In genomic region chr10:61697028-61697427, GRCm38 (mm10) we compare ENCODE assay signal across 8 mouse cellular contexts. TPM values are rescaled to one million over a fixed set of nuclear protein-coding genes. Genes with fewer than 3 reads are reported as not detected.
DNase-seq lines count a peak whose midpoint lies in the region; ATAC-seq and TF ChIP-seq lines count a peak whose summit lies in the region.

No protein-coding gene starts in this region.

- peak overlapping the region; percentile 100 for H3K4me2 ChIP-seq in heart, embryonic 14.5 days (ENCODE audit: low read length)
- peak overlapping the region; percentile 99 for H3K4me2 ChIP-seq in forebrain, embryonic 12.5 days
- peak overlapping the region; percentile 100 for H3K4me2 ChIP-seq in kidney, postnatal 0 days (ENCODE audit: low read length)
- peak overlapping the region; percentile 100 for H3K4me2 ChIP-seq in neural tube, embryonic 12.5 days (replicated peaks)

- peak overlapping the region; percentile 79 to 98; a peak in 3 of 4 replicates for H3K4me3 ChIP-seq in heart, embryonic 14.5 days (ENCODE audit: control insufficient read depth in 1 of 2, insufficient read depth in 1 of 2, low read depth in 1 of 2, low read length in 2 of 2)
- H3K4me3 ChIP-seq in forebrain, embryonic 12.5 days (replicated peaks) = peak overlapping the region; percentile 92
- no peak overlapping the region for H3K4me3 ChIP-seq in kidney, postnatal 0 days (replicated peaks; ENCODE audit: low read depth, low read length)
- peak overlapping the region; percentile 73; the same call in 1 of the 2 replicates for H3K4me3 ChIP-seq in neural tube, embryonic 12.5 days

- H3K4me1 ChIP-seq in heart, embryonic 14.5 days (ENCODE audit: control insufficient read depth in 2 of 2, insufficient read depth in 2 of 2, low read length in 2 of 2) = peaks cover 0 to 14% of the 10 kb centered on the region in 2 experiments; a peak in 3 of 4 replicates
- peaks cover 23% of the 10 kb centered on the region for H3K4me1 ChIP-seq in forebrain, embryonic 12.5 days
- H3K4me1 ChIP-seq in kidney, postnatal 0 days (replicated peaks; ENCODE audit: insufficient read depth, low read length) = peaks cover 12% of the 10 kb centered on the region
- H3K4me1 ChIP-seq in neural tube, embryonic 12.5 days = peaks cover 17% of the 10 kb centered on the region

- H3K36me3 ChIP-seq in heart, embryonic 14.5 days (ENCODE audit: control insufficient read depth, insufficient read depth, low read length) = peaks cover 36% of the 10 kb centered on the region
- peaks cover 31% of the 10 kb centered on the region for H3K36me3 ChIP-seq in forebrain, embryonic 12.5 days (replicated peaks)
- peaks cover 24% of the 10 kb centered on the region; the same call in 1 of the 2 replicates for H3K36me3 ChIP-seq in kidney, postnatal 0 days (ENCODE audit: insufficient read depth, low read length)
- H3K36me3 ChIP-seq in neural tube, embryonic 12.5 days = peaks cover 30% of the 10 kb centered on the region

- WGBS in heart, embryonic 14.5 days = 68% methylated on average over 2 of the region's 2 CpGs
- WGBS in forebrain, embryonic 12.5 days = 91% methylated on average over 2 of the region's 2 CpGs
- 78% methylated on average over 2 of the region's 2 CpGs for WGBS in kidney, postnatal 0 days
- WGBS in neural tube, embryonic 12.5 days = 86% methylated on average over 2 of the region's 2 CpGs

- no peak overlapping the region for H3K27ac ChIP-seq in heart, embryonic 14.5 days (replicated peaks in 1 of 2; ENCODE audit: control insufficient read depth in 1 of 2, insufficient read depth in 1 of 2, low read depth in 2 of 2, low read length in 2 of 2)
- no peak overlapping the region for H3K27ac ChIP-seq in forebrain, embryonic 12.5 days
- H3K27ac ChIP-seq in kidney, postnatal 0 days = peak overlapping the region; percentile 57; the same call in 1 of the 2 replicates
- H3K27ac ChIP-seq in neural tube, embryonic 12.5 days = no peak overlapping the region

- H3K27me3 ChIP-seq in heart, embryonic 14.5 days (ENCODE audit: control insufficient read depth, insufficient read depth, low read length) = no peaks in the 10 kb centered on the region
- H3K27me3 ChIP-seq in forebrain, embryonic 12.5 days = no peaks in the 10 kb centered on the region
- no peaks in the 10 kb centered on the region for H3K27me3 ChIP-seq in kidney, postnatal 0 days (ENCODE audit: insufficient read depth, low read length)
- H3K27me3 ChIP-seq in neural tube, embryonic 12.5 days (replicated peaks) = no peaks in the 10 kb centered on the region

- intact Hi-C loops in heart, postnatal 36 days (cut with DNase I) = no loop called here

- DNase-seq in heart, postnatal 36 days = no peak
- DNase-seq in kidney, postnatal 0 days (ENCODE audit: low spot score) = no peak
- DNase-seq in left cerebral cortex, adult 8-10 months (ENCODE audit: low spot score in 2 of 2) = no peak
- no peak for DNase-seq in layer of hippocampus, adult 11-12 months (ENCODE audit: low spot score)

- no peaks in the 10 kb centered on the region for H3K9me3 ChIP-seq in heart, embryonic 14.5 days (ENCODE audit: control insufficient read depth, low read length)
- H3K9me3 ChIP-seq in forebrain, embryonic 12.5 days = no peaks in the 10 kb centered on the region
- H3K9me3 ChIP-seq in kidney, postnatal 0 days (replicated peaks; ENCODE audit: low read length) = no peaks in the 10 kb centered on the region
- H3K9me3 ChIP-seq in neural tube, embryonic 12.5 days = no peaks in the 10 kb centered on the region

- ATAC-seq in heart, embryonic 14.5 days (ENCODE audit: insufficient number of reproducible peaks, insufficient read depth, low FRiP score, low read depth) = no peak
- ATAC-seq in forebrain, embryonic 12.5 days (ENCODE audit: low FRiP score) = no peak
- ATAC-seq in kidney, postnatal 0 days (replicated peaks; ENCODE audit: low FRiP score, low read depth) = peak; percentile 74
- ATAC-seq in neural tube, embryonic 12.5 days (ENCODE audit: low FRiP score, low read depth) = no peak
- ATAC-seq in CD4-positive, CD25-positive, alpha-beta regulatory T cell, adult 4 months = no peak

- H3K9ac ChIP-seq in heart, embryonic 14.5 days (ENCODE audit: low read length) = peak overlapping the region; percentile 88
- H3K9ac ChIP-seq in forebrain, embryonic 12.5 days = peak overlapping the region; percentile 75; the same call in 1 of the 2 replicates
- peak overlapping the region; percentile 84 for H3K9ac ChIP-seq in kidney, postnatal 0 days (ENCODE audit: low read depth, low read length)
- H3K9ac ChIP-seq in neural tube, embryonic 12.5 days = peak overlapping the region; percentile 75; the same call in 1 of the 2 replicates

- no peak for TF ChIP-seq CTCF in kidney, postnatal 0 days (IDR thresholded peaks at IDR 0.05; ENCODE audit: low read depth)

RNA-seq across cellular contexts. Expression of gene Tysnd1, which starts 1.7 kb away (rescaled TPM):
- 25.7 and 27.5 TPM in 2 replicates for polyA plus RNA-seq in heart, embryonic 14.5 days (2014; fragmentation: Nextera tagmentation; extraction: Ambion mirVana)
- total RNA-seq in heart, postnatal 36 days (2021) = 10 to 100 TPM; 22.8 to 23.3 TPM
- polyA plus RNA-seq in forebrain, embryonic 12.5 days (2016; fragmentation: Nextera tagmentation; extraction: Ambion mirVana) = 28.4 and 28.9 TPM in 2 replicates
- polyA plus RNA-seq in kidney, postnatal 0 days (2015; fragmentation: Nextera tagmentation; extraction: Ambion mirVana) = 41.2 and 49.6 TPM in 2 replicates
- polyA plus RNA-seq in neural tube, embryonic 12.5 days (2016; fragmentation: Nextera tagmentation; extraction: Ambion mirVana) = 38.6 and 40.9 TPM in 2 replicates
- total RNA-seq in left cerebral cortex, adult 8-10 months (2022) = 10 to 100 TPM; 18.4 to 23.4 (median 20.7) TPM
- polyA plus RNA-seq in CD4-positive, CD25-positive, alpha-beta regulatory T cell, adult 4 months (2017; shearing (Covaris generic)) = 1 to 10 TPM; 1.9 to 4.0 TPM

RNA-seq across cellular contexts. Expression of gene Sar1a, which starts 16.9 kb away (rescaled TPM):
- polyA plus RNA-seq in heart, embryonic 14.5 days (2014; fragmentation: Nextera tagmentation; extraction: Ambion mirVana) = 169 and 175 TPM in 2 replicates
- 100 to 1,000 TPM; 164 to 177 TPM for total RNA-seq in heart, postnatal 36 days (2021)
- polyA plus RNA-seq in forebrain, embryonic 12.5 days (2016; fragmentation: Nextera tagmentation; extraction: Ambion mirVana) = 216 and 221 TPM in 2 replicates
- polyA plus RNA-seq in kidney, postnatal 0 days (2015; fragmentation: Nextera tagmentation; extraction: Ambion mirVana) = 184 and 205 TPM in 2 replicates
- polyA plus RNA-seq in neural tube, embryonic 12.5 days (2016; fragmentation: Nextera tagmentation; extraction: Ambion mirVana) = 212 and 220 TPM in 2 replicates
- 100 to 1,000 TPM; 117 to 135 (median 124) TPM for total RNA-seq in left cerebral cortex, adult 8-10 months (2022)
- polyA plus RNA-seq in CD4-positive, CD25-positive, alpha-beta regulatory T cell, adult 4 months (2017; shearing (Covaris generic)) = 10 to 100 TPM; 88.4 to 94.6 TPM

RNA-seq across cellular contexts. Expression of gene Aifm2, which starts 18.0 kb away (rescaled TPM):
- polyA plus RNA-seq in heart, embryonic 14.5 days (2014; fragmentation: Nextera tagmentation; extraction: Ambion mirVana) = 20.7 and 23.1 TPM in 2 replicates
- total RNA-seq in heart, postnatal 36 days (2021) = 10 to 100 TPM; 30.5 to 32.9 TPM
- 5.8 and 6.1 TPM in 2 replicates for polyA plus RNA-seq in forebrain, embryonic 12.5 days (2016; fragmentation: Nextera tagmentation; extraction: Ambion mirVana)
- polyA plus RNA-seq in kidney, postnatal 0 days (2015; fragmentation: Nextera tagmentation; extraction: Ambion mirVana) = 21.4 and 22.1 TPM in 2 replicates
- 9.4 and 10.7 TPM in 2 replicates for polyA plus RNA-seq in neural tube, embryonic 12.5 days (2016; fragmentation: Nextera tagmentation; extraction: Ambion mirVana)
- 10 to 100 TPM in 2 of 4 experiments, 1 to 10 TPM in 2; 9.6 to 10.8 (median 10.2) TPM for total RNA-seq in left cerebral cortex, adult 8-10 months (2022)
- polyA plus RNA-seq in CD4-positive, CD25-positive, alpha-beta regulatory T cell, adult 4 months (2017; shearing (Covaris generic)) = 1 to 10 TPM; 1.9 to 5.0 TPM

RNA-seq across cellular contexts. Expression of gene Ppa1, which starts 48.7 kb away (rescaled TPM):
- 81.4 and 86.9 TPM in 2 replicates for polyA plus RNA-seq in heart, embryonic 14.5 days (2014; fragmentation: Nextera tagmentation; extraction: Ambion mirVana)
- total RNA-seq in heart, postnatal 36 days (2021) = 10 to 100 TPM; 65.3 to 70.5 TPM
- 264 and 269 TPM in 2 replicates for polyA plus RNA-seq in forebrain, embryonic 12.5 days (2016; fragmentation: Nextera tagmentation; extraction: Ambion mirVana)
- 111 and 121 TPM in 2 replicates for polyA plus RNA-seq in kidney, postnatal 0 days (2015; fragmentation: Nextera tagmentation; extraction: Ambion mirVana)
- 207 and 219 TPM in 2 replicates for polyA plus RNA-seq in neural tube, embryonic 12.5 days (2016; fragmentation: Nextera tagmentation; extraction: Ambion mirVana)
- 100 to 1,000 TPM; 101 to 116 (median 111) TPM for total RNA-seq in left cerebral cortex, adult 8-10 months (2022)
- polyA plus RNA-seq in CD4-positive, CD25-positive, alpha-beta regulatory T cell, adult 4 months (2017; shearing (Covaris generic)) = 10 to 100 TPM; 64.5 to 77.4 TPM
